Mouse (Mus musculus): ENCODE measurements around the gene Synj2bp.
"Not testable (repeated sequence)": the region's sequence is repeated elsewhere in the genome, so short reads cannot be mapped to it uniquely, and the experiment has no call there.

Synj2bp gene

DNA sequence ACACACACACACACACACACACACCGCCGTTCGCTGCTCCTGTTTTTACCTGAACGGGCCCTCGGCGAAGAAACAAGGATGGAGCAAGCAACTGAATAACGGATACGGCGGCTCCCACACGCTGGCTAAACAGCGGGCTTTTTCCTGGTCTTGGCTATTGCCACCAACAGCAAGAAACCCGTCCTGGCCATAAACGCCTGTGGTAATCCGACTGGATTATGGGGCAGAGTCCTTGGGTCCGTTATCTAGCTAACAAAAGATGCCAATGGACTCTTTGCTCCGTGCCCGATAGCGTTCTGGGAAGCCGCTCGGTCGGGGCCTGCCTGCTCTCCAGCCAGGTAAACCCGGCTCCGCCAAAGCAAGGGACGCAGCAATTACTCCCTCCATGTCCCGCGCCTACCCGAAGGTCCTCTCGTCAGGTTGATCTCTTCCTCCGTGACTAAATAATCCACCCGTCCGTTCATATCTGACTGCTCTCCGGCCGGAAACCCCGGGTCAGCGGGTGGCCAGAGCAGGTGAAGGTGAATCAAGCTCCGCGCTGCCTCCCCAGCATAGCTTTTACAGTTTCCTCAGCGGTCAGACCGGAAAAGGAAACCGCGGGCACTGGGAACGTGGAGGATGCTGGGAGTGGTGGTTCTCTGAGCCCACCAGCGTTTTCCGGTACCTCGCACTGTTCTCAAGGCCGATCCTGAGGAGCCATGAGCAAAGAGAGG is at the start of gene Synj2bp, which contains the start of gene Gm20498:
Synj2bp (minus strand) TSS at position 596 of the 713 bp plus-strand sequence.
Gm20498 (minus strand) TSS at position 590 of the 713 bp plus-strand sequence.
- DNase-seq = peak; percentile 87

DNA sequence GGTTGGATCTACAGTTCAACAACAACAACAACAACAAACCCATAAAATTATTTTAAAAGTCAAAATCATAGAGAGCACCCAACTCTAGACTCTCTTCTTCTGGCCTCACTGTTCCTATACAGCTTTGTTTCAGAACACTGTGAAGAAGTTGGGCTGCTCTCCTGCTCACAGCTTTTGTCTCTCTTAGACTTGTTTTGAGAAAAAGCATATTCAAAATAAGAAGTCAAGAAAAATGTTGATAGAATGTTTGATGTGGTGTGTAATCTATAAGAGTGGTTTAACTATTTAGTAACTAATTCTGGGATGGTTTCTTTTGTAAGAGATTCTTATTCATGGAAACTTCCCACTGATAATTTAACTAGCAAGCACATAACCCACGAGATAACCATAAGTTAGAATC is 35.7 kb upstream of the Synj2bp start, which contains the start of gene Adam21:
Adam21 (minus strand) TSS at position 101 of the 400 bp plus-strand sequence.
- DNase-seq = no peak

DNA sequence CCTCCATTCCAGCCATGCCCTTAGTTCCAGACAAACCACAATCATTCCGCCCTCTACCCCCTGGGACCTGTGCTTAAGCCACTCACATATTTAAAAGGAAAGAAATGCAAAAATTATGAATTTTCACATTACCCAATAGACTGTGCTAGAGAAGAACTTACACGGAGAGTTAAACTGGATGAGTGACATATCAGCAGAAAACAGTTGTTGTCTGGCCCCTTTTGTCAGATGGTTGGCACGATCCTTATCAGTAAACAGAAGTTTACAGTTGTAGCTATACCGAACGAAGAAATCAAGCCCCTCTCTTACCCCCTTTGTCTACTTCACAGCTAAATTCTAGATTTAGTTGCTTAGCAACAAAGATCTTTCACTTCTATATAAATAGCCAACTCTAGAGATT is 35.2 kb upstream of the Synj2bp start:
- no peak for DNase-seq

DNA sequence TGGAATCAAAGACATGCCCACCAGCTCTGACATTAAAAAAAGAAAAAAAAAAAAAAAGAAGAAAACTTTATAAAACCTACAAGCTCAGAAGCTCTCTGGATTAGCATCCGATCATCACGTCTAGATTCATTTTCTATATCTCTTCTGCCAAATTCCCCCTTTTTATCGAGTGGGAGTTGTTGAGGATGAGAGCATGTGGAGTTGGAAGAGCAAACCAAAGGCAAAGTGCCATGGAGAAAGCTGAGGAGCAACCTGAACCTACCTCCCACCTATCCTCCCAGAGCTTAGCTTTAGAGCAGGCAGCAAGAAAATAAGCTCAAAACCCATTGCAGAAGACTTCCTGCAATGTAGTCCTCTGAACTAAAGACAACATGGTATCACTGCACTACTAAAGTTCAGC is 31.5 kb upstream of the Synj2bp start:
- no peak for DNase-seq

DNA sequence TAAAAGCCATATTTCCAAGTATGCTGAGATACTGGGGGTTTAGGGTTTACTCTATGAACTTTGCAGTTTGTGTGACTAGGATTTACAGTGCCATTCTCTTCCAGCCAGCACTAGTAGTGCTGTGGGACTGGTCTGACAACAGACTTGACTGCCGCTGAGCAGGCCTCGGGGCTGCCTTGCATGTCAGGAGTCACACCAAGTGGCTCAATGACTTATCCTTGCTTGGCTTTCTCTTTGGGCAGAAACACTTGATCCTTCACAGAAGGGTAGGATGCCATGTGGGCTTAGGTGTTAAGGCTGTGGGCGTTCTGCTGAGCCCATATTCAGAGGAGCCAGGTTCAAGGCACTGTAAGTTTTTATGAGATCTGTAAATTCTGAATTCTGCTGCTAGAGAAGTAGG is 16.6 kb upstream of the Synj2bp start:
- DNase-seq = no peak

DNA sequence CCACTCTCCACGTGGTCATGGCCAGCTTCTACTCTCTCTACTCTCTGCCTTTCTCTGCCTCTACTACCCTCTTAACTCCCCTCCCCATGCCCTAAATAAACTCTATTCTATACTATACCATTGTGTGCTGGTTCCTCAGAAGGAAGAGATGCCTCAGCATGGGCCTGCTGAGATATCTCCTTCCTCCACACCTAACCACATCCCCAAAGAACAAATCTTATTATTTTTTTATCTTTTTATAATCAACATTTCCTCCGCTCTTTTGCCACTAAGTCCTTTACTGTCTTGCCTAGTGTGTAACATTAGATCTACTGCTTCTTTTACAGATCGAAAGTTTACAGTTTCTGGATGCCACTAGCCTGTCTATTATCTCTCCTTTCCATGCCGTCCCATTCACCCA is 14.5 kb upstream of the Synj2bp start:
- no peak for DNase-seq

DNA sequence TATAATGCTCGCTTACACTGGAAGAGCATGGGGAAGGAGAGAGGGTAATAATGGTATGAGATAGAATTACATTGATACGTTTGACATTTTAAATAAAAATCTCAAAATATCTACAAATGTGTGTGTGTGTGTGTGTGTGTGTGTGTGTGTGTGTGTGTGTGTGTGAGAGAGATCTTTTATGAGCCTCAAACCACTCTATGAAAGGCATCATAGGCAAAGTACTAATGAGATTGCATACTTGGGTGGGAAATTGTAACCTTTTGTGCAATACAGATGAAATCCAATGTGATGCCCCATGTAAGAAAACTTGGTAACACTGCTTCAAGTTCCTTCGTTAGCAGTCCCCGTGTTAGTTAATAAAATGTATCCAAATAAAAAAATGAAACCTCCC is 313 bp upstream of the Synj2bp start:
- DNase-seq = no peak

DNA sequence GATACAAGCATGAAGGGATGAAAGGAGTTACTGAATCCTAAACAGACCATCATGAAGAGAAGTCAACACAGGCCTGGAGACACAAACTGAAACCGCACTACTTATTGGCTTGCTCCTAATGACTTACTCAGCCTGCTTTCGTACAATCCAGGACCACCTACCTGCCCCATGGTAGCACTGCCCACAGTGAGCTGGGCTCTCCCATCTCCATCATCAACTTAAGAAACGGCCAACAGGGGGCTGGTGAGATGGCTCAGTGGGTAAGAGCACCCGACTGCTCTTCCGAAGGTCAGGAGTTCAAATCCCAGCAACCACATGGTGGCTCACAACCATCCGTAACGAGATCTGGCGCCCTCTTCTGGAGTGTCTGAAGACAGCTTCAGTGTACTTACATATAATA is 2.1 kb downstream of the Synj2bp start:
- not testable (repeated sequence) for DNase-seq

DNA sequence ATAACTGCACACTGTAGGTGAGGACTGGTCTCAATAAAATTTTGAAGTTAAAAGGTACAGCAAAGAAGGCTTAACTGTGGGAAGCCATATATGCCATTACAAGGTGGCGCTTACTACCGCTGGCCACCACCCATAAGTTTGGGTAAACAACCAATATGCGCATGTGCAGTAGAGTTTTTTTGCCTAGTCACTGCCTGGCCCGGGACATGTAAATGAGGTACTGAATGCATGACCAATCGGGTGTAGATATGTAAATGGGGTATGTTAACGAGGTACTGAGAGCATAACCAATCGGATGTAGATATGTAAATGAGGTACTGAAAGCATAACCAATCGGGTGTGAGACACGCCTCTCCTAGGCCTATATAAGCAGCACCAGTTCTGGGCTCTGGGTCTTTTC is 35.8 kb downstream of the Synj2bp start:
- DNase-seq = not testable (repeated sequence)

DNA sequence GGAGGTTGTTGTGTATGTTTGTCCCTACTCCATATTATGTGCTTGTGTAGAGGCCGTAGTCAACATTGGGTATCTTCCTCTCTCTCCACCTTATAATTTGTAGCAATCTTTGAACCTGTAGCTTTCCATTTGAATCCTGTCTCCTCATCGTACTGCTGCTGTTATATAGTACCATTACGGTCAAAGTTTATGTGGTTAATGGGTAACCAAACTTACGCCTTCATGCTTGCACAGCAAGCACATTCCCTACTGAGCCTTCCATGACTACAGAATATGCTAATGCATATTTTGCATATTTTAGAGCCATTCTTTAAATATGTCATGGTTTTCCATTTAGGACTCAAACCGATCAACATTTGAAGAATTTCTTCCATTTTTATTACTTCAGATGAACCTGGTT is 42.2 kb downstream of the Synj2bp start:
- no peak for DNase-seq

DNA sequence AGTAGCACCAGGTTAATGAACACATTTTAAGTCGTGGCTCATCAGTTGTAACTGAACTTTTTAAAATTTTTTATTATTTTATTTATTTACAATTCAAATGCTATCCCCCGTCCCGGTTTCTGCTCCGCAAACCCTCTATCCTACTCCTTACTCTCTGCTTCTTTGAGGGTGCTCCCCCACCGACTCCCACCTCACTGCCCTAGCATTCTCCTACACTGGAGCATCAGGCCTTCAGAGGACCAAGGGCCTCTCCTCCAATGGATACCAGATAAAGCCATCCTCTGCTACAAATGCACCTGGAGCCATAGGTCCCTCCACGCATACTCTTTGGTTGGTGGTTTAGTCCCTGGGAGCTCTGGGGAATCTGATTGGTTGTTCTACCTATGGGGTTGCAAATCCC is 47.4 kb downstream of the Synj2bp start:
- peak; percentile 28 for DNase-seq

DNA sequence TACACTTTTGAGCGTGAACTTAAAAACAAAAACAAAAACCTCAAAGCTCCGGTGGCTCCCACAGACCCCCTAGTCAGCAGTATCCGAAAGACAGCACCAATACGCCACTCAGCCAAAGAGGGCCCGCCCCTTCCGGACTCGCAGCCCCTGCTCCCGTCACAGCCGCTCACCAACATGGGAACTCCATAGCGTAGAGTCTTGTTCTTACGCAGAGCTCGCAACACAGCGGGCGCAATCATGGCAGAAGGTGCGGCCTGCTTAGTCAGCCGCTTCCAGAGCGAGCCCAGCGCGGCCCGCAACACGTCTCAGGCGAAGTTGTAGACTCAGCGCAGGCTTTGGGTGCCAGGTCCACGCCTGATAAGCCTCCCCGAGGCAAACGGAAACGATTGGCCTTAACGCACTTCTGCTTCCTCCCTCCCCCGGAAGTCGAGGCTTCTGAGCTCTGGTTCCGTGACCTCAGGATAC is 48.0 kb downstream of the Synj2bp start, which contains the start of gene Cox16:
Cox16 (minus strand) TSS at position 401 of the 465 bp plus-strand sequence.
- peak; percentile 88 for DNase-seq

DNA sequence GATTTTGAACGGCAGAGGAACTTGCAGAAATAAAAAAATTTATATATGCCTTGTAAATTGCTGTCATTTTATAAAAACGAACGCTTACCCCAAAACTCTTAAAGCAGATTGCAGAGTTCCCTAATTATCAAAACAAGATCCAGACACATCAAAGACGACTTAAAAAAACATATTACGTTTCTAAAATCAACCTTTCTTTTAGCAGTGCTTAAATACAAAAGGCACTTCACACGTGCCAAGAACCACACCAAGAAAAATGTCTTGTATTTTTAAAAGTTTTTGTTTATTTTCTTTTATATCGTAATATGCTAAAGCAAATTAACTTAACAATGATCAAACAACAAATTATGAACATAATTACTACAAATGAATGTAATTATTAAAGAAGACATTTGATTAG is 48.5 kb downstream of the Synj2bp start:
- no peak for DNase-seq

DNA sequence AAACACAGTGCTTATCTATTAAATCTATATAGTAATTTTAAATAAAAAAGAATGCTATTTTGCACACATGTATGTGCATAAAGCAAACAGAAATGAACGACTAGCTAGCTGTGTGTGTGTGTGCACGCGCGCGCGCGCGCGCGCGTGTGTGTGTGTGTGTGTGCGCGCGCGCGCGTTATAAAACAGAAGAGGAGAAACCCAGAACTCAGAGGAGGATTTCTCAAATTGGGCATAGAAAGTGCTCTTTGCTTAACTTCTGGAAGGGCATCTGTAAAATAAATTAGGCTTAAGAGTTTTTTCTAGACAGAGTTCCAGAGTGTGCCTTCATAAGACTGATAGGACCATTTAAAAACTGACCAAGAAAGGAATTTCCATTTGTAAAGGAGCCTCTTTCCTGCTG is 49.1 kb downstream of the Synj2bp start:
- no peak for DNase-seq

DNA sequence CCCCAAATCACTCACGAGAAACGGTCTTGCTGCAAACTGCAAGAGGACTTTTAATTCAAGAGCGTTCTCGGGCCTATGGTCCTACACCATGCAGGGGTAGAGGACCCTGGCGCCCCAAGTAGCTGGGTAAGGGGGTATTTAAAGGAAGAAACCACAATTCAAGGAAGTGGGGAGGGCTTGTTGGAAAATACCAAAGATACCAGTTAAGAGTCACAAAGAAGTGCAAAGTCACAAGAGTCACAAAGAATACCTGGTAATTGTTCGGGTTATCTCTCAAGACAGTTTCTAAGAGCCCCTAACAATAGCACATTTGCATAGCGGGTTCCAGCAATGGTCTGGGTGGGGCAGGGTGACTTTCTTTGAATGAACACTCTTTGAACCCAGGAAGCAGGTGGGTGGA is 73.7 kb downstream of the Synj2bp start:
- DNase-seq = not testable (repeated sequence)
